Mouse (Mus musculus) urinary bladder, postnatal 10 days (tissue): ENCODE data around the gene Kcnip1.

Source experiments
- DNase-seq: peaks from one replicate; pipeline ENCODE4 v3.0.0; 2022; ENCODE audit warnings: low spot score

Gene Kcnip1

GRCm38 (mm10) chr11:33663599-33663998 is 329.4 kb downstream of the Kcnip1 start:
- no peak for DNase-seq

GRCm38 (mm10) chr11:33660016-33660913 is 332.7 kb downstream of the Kcnip1 start:
- DNase-seq = no peak

DNA sequence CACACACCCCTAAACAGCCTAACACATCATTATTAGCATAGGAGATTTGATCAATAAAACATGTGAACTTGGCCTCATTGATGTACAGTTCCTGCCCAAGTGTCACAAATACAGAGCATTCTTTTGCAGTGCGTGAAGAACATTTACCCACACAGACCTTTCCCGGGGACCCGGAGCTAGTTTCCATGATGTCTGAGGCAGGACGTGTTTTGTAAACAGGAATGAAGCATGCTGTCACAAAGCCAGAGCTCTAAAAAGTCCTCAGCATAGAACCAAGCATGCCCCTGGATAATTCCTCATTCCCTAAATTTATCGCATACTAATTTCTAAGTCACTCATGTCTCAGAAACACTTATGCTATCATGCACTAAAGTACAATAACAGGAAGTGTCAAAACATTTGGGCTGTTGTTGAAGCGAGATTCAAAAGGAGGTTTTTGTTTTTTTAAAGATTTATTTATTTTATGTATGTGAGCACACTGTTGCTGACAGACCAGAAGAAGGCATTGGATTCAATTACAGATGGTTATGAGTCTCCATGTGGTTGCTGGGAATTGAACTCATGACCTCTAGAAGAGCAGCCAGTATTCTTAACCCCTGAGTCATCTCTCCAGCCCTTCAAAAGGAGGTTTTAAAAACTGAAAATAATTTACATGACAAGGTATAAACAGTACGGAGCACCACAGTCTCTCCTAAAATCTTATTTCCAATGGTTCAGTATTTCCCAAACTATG is 336.9 kb downstream of the Kcnip1 start:
- DNase-seq = no peak

DNA sequence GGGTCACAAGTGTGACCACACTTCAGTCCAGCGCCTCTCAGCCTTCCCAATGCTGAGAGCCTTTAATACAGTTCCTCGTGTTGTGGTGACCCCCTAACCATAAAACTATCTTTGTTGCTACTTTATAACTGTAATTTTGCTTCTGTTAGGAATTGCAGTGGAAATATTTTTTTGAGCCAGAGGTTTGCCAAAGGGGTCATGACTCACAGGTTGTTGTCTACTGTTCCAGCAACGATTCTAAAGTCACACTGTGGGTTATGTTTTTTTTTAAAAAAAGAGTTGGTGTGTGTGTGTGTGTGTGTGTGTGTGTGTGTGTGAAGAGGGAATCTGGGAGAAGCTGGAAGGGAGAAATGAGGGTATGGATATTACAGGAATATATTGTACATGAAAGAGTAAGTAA is 337.7 kb downstream of the Kcnip1 start:
- no peak for DNase-seq

DNA sequence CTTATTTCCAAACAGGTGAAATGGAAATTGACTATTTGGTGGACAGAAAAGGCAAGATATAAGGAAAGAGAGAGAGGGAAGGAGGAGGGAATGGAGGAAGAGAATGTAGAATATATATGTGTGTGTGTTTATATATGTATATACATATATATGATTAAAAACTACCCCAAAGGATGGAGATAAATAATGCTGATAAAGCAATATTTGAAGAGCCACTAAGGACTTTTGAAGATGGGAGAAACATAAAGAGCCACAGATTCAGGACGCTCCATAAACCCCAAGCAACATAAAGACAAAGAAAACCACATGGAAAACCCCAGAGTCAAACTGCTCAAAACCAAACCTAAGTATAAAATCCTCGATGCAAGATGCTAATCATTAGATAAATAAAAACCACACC is 338.5 kb downstream of the Kcnip1 start:
- no peak for DNase-seq

DNA sequence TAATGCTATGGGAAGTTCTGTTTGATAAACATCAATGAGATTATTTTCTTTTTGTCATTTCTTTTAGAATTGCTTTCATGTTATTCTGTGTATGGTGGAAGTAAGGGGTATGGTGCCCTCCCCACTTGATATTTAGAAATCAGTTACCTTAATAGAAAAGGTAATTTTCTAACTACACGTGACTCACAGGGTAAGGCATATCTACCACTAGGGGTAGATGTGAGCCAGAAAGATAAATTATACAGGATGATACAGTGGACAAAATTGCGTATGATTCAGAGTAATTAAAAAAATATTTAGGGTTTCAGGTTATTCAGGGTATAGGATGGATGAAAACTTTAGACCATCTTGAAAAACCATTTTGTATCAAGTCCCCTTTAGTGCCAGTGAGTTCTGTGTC is 343.6 kb downstream of the Kcnip1 start:
- no peak for DNase-seq

- DNase-seq = no peak
Measured at GRCm38 (mm10) chr11:33637107-33637506, 355.8 kb downstream of the Kcnip1 start.

- no peak for DNase-seq
Measured at GRCm38 (mm10) chr11:33627136-33627742, 365.7 kb downstream of the Kcnip1 start.

GRCm38 (mm10) chr11:33614218-33614617 is 378.7 kb downstream of the Kcnip1 start:
- no peak for DNase-seq

DNA sequence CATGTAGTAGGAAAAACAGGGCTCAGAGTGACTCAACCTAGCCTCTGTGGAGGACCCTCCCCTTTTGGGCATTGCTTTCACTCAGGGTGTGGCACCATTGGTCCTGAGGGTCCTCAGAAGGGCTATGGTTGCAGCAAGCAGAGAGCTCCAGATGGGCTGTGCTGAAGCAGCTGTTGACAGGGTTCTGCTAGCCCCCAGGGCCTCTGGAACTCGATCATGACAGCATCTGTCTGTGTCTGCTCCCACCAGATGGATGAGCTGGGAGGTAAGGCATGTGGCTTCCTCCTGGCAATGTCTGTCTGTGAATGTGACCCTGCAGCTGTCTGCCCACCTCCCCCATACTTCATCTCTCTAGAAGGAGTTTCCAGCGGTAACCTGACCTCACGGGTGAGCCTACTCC is 385.2 kb downstream of the Kcnip1 start:
- no peak for DNase-seq

- no peak for DNase-seq
Measured at GRCm38 (mm10) chr11:33603174-33603573, 389.8 kb downstream of the Kcnip1 start.

GRCm38 (mm10) chr11:33598986-33599385 is 394.0 kb downstream of the Kcnip1 start, which contains the start of gene D130052B06Rik:
Gene D130052B06Rik (plus strand): TSS chr11:33599302.
- no peak for DNase-seq

DNA sequence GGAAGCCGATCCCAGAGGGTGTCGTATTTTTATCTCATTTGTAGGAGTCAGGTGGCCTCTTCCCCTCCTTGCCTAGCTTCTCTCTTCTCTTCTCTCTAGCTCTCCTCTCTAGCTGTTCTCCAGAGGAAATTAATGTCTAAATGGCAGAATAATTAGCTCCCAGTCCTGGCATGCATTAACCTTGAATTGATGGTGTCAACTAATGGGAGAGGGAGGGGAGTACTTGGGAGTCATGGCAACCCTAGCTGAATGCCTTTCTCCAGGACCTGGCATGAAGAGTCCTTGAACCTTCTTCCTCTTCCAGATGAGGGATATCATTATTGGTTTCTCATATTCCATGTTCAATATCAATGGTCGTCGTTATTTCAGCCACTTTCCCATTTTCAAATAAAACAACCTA is 396.3 kb downstream of the Kcnip1 start:
- DNase-seq = no peak

GRCm38 (mm10) chr11:33592826-33593225 is 400.1 kb downstream of the Kcnip1 start:
- DNase-seq = no peak

- no peak for DNase-seq
Measured at GRCm38 (mm10) chr11:33590771-33591170, 402.2 kb downstream of the Kcnip1 start.

- DNase-seq = no peak
Measured at GRCm38 (mm10) chr11:33586614-33587013, 406.3 kb downstream of the Kcnip1 start.

DNA sequence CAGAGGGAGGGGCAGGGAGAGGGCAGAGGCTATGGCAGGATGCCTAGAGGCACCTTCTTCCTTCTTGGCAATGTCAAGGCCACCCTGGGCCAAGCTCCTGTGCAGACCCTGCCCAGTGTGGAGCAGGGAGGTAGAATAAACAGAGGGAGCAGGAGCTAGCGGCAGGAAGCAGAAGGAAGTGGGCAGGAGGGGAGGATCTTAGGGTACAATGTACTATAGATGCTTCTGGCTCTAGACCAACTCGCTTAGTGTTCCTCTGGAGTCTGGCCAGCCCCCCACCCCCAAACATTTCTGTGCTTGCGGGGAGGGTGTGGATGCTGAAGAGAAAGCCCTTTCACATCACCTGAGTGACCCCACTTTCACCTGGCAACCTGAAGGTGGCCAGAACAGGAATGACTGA is 413.3 kb downstream of the Kcnip1 start:
- no peak for DNase-seq
